Mouse (Mus musculus) E14TG2a.4 (cell line): ENCODE data around the gene Tmem115.

Experiments used
- CTCF ChIP-seq: conservative IDR thresholded peaks from 2 replicates; pipeline ENCODE4 v1.5.1; 2014; ENCODE audit warnings: low read length
- NANOG ChIP-seq: IDR thresholded peaks from 2 replicates; pipeline ENCODE4 v1.6.1; 2014; ENCODE audit warnings: borderline replicate concordance, low read length, mixed read lengths

DNA sequence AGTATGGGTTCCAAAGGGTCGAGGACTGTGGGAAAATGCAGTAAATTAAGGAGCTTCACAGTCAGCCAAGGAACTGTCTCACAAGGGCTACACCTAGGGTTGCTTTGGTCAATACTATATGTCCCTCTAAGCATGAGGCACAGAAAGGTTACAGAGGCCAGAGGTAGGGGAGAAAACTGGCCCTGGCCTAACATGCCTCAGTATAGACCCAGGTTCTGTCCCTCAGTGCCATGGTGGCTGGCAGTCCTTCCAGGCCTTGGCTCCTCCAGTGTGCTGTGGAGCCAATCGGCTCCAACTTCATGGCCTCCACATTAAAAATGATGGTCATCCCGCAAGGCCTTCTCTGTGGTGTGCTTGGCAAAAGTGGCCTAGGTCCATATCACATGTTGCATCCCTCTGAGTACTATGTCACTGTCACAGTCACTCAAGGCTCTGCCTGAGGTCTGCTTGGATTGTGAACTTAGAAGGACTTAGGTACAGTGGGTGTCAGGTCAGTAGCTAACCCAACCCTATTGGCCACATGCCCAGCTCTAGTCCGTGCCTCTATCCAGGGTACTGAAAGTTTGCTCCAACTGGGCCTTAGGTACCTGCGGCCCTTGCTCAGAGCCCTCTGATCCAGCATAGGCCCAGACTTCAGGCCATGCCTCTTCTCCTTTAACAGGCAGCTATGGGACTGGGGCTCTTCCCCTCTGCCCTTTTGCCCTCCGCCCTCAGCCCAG lies 47.1 kb upstream of the Tmem115 start:
- TF ChIP-seq CTCF = no peak
- TF ChIP-seq NANOG = no peak
